Mouse (Mus musculus): ENCODE measurements around the gene Crip1.

The Crip1 gene

DNA sequence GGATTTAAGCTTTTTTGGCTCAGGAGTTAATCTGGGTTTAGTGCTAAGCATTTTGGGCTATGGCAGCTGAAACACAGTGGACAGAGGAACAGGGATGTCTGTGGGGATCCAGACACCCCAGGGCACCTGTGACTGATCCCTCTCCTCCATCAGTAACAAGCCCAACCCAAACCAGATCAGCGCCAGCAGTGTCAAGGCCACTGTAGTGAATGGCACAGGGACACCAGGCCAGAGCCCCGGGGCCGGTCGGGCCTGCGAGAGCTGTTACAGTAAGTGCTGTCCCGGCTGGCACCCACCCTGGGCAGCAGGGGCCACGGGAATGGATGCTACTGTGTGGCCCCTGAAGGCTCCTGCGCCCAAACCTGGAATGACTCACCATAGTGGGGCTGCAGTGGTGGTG lies 15.4 kb upstream of the Crip1 start:
- no peak for DNase-seq (ENCODE audit: extremely low read depth, low read depth)

DNA sequence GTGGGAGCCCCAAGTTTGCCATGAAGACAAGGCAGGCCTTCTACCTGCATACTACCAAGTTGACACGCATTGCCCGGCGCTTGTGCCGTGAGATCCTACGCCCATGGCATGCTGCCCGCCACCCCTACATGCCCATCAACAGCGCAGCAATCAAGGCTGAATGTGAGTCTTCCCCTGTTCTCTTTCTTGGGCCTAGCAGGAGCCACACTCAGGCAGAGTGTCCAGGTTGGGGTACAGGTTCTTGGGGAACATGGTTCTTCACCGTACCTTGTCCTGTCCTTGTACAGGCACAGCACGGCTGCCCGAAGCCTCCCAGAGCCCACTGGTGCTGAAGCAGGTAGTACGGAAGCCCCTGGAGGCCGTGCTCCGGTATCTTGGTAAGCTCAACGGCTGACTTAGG lies 14.5 kb upstream of the Crip1 start:
- DNase-seq (ENCODE audit: extremely low read depth, low read depth), result no peak

DNA sequence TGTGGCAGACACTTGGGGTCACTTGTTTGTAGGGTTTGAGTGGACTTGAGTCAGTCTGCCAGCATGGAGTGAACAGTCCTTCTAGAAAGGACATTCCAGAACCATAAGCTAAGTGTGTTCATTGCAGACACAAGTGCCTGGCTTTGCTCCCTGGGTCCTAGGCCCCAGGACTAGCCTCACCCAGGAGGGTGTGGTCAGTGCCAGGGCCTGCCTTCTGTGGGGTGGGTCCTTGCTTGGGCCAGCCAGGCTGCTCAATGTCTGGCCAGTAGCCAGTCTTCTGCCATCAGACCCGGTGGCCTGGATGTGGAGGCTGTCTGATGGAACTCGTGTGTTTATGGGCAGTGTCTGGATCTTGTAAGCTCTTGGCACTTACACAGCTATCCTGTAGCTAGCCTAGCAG lies 13.5 kb upstream of the Crip1 start:
- no peak for DNase-seq (ENCODE audit: extremely low read depth, low read depth)

DNA sequence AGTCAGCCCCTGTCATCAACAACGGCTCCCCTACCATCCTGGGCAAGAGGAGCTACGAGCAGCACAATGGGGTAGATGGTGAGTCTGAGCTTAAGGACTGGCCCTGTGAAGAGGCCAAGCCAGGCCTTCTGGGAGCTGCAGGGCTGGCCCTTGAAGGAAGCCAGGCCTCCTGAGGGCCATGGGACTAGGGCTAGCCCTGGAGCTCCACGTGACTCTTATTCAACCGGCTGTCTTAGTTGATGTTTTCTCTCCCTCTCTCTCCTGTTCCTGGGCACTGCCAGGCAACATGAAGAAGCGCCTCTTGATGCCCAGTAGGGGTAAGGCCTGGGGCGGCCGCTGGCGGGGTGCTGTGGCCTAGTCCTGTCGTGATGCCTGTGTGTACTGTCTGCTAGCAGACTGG lies 12.9 kb upstream of the Crip1 start:
- DNase-seq (ENCODE audit: extremely low read depth, low read depth), result no peak

DNA sequence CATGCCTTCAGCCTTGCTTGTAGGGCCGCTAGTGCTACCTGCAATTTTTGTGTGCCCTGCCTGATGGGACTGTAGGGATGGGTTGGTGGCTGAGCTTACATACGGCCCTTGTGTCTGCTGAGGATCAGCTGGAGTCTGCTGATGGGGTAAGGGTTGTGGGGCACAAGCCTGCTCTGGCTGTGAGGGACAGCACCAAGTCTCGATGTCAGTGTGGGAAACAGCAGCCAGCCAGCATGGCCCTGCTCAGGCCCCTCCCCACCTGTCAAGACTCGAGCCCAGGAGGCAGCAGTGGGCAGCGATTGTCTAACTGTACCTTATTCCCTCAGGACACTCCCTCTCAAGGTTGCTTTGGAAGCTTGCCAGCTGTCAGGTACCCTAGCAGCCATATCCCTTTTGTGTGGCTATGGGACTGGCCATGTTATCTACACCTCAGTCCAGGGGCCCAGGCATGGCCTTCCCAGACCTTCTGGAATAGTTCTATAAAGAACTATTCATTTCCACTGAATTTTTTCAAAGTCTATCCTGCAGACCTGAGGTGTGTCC lies 12.2 kb upstream of the Crip1 start:
- no peak for DNase-seq (ENCODE audit: extremely low read depth, low read depth)

DNA sequence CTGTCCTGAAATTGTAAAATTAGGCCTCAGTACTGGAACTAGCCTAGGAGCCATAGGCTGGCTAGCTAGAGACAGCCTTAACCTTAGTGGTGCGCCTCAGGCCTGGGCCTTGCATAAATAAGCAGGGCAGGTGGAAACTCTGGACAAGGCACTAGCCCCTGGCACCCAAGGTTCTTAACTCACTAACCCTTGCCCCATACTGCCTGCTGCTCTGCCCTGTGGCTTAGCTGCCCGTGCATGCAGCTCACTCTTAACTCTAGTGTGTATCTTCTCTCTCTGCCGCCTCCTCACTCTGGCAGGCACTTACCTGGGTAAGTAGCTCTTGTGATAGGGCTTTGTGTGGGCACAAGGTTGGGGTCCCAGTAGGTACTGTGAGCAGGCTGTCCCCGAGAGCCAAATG lies 11.6 kb upstream of the Crip1 start:
- DNase-seq (ENCODE audit: extremely low read depth, low read depth), result no peak

DNA sequence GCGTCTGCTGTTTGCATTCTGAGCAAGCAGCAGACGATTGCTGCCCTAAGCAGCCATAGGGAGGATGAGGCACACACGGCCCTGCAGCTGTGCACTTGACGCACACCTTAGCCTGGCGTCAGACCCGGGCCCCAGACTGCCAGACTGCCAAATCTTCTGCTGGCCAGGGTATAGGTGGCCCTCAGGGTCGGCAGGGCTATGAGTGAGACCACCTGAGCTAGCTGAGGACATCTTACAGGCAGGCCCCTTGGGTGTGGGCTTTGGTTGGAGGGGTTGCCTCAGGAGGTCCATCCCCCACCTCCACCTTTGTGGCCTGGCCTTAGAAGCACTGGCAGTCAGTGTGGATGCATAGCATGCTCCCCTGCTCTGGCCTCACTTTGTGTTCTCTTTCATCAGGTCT lies 10.7 kb upstream of the Crip1 start:
- DNase-seq (ENCODE audit: extremely low read depth, low read depth), result no peak

DNA sequence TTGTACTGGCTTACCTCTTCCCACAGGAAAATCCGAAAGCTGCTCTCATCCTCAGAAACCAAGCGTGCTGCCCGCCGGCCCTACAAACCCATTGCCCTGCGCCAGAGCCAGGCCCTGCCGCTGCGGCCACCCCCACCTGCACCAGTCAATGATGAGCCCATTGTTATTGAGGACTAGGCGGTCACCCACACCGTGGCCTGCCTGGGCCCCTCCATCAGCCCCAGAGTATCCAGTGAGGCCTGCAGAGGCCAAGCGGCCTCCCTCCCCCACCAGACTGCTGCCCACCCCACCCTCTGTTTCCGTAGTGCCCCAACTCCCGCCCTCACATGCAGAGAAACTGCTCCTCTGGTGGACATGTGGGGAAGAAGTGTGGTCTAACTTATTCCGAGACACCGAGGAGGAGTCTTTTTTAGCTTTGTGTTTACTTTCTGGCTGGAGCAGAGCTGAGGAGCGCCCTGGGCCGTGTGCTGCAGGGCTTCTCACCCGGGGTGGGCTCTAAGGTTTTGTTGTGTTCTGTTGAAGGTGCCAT lies 9.6 kb upstream of the Crip1 start:
- DNase-seq (ENCODE audit: extremely low read depth, low read depth), result no peak

DNA sequence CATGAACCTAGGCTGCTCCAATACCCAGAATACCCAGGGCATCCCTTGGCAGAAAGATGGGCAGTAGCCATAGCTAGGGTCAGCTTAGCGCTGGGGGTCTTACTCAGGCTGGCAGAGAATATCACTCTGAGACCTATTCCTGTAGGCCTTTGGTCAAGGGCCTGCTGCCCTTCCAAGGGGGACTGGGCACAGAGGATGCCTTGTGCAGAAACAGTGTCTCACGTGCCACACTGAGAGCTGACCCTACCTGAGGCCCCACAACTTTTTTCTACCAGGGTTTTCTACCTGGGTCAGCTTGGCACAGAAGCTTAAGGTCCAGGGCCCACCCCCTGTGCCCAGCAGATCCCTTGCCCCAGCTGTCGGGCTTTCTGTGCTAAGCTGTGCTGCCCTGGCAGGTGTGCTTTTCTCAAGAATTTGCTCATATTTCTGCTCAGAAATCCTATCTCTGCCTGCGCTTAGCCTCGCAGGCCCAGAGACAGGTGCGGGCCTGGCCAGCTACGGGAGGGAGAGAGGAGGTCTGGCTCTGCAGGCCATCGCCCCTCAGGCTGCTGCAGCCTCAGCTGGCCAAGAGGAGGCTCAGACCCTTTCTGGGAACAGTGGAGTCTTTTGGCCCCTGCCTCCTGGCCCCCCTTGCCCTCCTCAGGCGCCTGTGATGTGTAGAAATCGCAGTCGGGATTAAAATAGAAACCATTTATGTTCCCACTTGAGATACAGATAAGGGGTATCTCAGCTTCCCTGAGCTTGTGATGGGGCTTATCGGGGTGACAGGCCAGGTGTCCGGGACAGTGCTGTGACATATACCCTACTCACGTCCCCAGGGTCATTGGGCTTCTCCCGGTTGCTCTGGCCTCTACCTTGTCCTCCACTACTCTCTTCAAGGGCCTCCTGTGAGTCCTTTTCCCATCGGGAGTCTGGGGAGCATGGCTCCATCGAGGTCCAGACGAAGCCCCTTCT lies 8.6 kb upstream of the Crip1 start:
- no peak for DNase-seq (ENCODE audit: extremely low read depth, low read depth)

DNA sequence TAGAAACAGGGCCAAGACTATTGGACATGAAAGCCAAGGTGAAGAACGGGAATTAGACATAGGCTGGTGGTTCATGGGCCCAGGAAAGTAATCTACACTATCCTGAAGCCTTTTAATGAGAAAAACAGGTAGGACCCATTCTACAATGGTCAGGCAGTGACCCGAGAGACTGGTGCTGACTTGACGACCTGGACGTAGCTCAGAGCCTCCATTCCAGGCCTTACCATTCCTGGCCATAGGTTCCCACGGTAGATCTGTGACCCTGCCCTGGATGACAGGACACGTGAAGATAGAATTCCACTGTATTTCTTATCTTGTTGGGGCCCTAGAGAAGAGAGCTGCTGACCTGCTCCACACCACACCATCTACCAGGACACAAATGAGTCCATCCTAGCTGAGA lies 7.8 kb upstream of the Crip1 start:
- DNase-seq (ENCODE audit: extremely low read depth, low read depth), result no peak

DNA sequence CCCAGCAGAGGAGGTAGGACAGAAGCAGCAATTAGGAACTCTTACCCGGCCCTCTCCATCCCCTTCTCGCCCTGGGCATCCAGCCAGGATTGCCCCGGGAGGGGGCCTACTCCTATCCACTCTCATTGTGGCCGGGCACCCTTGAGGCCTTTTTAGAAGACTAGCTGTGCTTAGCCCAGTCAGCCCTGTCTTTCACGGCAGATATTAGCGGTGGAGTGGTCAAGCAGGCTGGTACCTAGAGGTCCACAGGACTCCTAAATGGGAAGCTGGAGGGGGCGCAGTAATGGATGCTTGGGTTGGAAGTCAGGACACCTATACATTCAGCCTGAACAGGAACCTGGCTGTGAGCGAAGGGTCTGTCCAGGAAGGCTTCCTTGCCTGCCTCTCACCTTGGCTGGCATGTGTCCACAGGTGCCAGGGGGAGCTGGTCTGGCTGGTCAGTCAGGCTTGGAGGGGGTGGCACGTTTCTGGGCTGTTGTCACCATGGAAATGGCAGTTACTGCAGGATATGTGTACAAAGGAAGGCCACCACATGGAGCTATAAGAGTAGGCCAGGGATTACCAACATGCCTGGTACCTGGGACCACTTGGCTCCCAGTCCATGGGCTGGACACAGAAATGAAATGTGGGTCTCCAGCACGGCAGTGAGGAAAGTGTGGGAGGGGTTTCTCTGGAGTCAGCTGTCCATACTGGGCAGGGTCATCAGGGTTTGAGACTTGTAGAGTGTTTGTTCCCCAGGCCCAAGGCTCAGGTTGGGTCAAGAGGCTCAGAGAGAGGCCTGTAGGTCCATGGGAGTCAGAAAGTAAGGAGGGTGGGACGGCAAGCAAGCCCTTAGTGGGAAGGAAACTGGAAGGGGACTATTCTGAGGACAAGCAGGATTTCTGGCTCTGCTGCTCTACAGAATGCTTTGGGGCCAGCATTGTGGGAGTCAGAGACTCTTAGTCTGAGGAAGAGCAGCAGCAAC lies 6.9 kb upstream of the Crip1 start:
- no peak for DNase-seq (ENCODE audit: extremely low read depth, low read depth)

DNA sequence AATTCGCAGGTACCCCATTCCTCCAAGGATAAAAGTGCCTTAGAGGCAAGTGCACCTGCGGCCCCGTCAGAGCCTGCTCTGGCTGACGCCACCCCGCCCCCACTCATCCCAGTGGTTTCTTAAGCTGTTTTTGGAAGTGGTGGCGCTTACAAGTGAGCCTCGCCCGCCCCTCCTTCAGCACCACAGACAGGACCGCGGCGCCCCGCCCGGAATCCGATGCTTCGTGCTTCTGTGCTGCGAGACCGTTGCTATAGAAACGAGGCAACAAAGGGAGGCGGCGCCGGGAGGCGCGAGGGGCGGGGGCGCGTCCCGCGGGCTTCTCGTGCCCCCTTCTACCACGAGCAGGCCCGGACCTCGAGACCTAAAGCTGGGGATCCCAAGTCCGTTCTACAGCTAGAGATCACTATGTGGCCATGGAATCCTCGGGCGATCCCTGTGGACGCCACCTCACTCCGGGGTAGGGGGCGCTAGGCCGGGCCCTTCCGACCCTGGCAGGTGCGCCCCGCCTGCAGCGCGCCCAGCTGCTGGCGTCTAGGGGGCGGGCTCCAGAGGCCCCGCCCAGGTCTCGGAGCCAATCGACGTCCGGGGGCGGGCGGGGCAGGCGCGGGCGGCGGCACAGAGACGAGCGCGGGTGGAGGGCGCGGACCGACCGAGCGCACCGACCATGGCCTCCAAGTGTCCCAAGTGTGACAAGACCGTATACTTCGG lies 6.1 kb upstream of the Crip1 start, which contains the start of gene Crip2:
Crip2 (plus strand) TSS at position 329 of the 708 bp plus-strand sequence.
- DNase-seq (ENCODE audit: extremely low read depth, low read depth), result peak; percentile 95

DNA sequence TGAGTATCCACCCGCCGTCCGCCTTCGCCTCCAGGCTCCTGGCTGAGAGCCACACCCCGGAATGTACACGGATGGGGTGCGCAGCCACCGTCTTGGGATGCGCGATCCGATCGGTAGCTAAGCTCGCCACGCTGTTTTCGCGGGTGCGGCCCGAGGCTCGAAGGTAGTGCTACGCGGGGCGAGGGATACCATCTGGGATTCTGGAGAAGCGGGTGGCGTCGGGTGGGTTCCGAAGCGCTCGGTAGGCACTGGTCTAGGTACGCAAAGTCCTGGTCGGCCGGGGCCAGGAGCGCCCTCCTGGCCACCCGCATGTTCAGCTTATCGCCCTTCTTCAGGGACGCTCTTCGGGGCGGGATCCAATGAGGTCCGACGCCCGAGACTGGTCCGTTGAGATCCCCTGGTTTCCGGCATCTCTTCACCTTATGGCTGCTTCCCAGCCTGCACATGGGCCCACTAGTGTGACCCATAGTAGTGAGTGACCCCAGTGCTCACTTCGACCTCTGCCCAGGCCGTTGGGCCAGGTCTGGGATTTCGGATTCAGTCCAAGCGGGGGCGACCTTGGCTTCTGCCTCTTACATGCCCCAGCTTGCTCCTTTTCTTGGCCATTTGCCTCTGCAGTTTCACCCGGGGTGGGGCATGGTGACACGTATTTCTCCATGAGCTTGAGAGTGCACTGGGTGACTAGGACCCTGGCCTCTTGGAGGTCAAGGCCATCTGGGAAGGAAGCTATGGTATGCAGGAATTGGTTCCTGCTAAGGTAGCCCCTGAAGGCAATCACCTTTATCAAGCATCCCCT lies 5.3 kb upstream of the Crip1 start:
- DNase-seq (ENCODE audit: extremely low read depth, low read depth), result peak; percentile 72

DNA sequence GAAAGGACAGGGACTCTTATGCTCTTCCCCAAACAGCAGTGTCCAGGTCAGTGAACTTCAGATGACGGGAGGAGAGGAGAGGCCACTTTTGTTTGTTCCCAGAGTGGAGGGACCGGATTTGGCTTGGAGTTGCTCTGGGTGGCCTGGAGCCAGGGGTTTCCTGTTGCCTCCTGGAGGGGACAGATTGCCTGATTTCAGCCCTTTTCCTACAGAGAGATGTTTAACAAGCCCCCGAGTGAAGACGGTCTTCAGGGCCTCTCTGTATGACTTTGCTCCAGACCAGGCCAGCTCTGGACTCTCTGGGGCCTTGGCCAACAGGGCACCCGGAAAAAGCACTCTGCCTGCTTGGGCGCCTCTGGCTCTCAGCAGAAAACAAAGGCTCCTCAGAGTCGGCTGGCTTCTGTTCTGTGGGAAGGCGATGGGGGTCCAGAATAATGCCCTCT lies 4.6 kb upstream of the Crip1 start:
- no peak for DNase-seq (ENCODE audit: extremely low read depth, low read depth)

DNA sequence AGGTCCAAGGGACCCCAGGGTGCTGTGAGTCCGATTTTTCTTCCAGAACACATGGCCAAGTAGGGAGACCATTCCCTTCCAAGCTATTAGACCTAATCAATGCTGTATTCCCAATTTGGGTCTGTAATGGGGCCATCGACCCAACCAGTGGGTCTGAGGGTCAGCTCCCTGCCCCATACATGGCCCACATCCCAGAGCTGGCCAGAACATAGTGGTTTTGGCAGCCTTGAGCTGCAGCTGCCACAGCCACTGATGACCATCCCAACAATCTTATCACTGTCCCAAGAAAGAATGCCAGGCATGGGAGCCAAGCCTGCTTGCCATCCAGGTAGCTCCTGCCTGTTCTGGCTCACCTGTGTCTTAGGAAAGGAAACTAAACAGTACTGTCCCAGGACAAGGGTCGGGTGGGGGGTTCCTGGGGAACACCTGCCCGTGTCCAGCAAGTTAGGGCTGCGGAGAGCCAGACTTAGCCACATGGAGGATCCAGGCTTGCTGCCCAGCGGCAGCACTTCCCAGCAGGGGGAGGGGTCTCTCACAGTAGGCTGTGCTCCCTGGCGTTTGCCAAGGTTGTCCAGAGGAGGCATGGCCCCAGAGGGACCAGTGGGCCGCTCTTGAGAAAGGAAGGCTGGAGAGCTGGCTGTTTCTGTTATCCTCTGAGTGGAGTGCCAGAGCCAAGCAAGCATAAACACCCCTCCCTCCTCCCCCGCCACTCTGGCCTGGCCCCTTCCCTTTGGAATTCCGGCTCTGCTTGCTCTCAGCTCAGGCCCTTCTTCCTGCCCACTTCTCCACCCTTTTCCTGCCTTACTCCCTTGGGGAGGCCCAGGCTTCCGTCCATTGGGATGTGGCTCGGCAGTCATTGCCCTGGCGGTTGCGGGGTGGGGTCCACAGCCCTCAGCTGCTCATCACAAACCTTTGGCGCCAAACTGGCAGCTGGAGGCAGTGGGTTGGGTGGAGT lies 3.8 kb upstream of the Crip1 start:
- DNase-seq (ENCODE audit: extremely low read depth, low read depth), result no peak

DNA sequence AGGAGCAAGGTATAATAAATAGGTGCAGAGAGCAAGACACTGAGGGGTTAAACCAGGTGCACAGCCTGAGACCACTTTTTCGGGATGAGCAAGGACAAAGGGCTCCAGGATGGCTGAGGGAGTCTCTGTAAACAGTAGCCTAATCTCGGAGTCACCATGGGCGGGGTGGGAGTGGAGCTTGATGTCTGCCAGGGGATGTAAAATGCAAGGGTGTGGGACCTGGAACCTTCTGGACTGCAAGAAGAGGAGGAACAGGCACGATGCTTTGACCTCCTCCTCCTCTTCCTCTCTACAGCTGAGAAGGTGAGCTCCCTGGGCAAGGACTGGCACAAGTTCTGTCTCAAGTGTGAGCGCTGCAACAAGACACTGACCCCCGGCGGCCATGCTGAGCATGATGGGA lies 3.0 kb upstream of the Crip1 start:
- no peak for DNase-seq (ENCODE audit: extremely low read depth, low read depth)

DNA sequence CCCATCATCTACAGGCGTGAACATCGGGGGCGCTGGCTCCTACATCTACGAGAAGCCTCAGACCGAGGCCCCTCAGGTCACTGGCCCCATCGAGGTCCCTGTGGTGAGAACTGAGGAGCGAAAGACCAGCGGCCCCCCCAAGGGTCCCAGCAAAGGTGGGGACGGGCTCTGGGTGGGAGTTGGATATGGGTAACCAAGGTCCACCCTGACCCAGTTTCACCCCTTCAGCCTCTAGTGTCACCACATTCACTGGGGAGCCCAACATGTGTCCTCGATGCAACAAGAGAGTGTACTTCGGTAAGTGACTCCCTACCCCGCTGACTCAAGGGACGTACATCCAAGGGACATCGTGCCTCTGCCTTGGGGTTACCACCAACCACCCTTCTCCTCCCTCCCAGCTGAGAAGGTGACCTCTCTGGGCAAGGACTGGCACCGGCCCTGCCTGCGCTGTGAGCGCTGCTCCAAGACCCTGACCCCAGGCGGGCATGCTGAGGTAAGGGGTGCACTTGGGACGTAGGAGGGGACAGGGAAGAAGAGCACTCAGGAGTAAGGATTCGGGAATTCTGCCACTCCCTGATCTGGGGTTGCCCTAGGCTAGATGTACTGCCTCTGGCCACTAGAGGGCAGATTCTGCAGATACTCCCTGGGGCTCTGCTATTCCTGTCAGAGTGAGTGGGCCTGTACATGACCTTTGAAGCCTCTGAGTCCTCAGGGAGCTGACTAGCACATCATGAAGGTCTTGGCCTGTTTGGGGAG lies 1.9 kb upstream of the Crip1 start:
- no peak for DNase-seq (ENCODE audit: extremely low read depth, low read depth)

DNA sequence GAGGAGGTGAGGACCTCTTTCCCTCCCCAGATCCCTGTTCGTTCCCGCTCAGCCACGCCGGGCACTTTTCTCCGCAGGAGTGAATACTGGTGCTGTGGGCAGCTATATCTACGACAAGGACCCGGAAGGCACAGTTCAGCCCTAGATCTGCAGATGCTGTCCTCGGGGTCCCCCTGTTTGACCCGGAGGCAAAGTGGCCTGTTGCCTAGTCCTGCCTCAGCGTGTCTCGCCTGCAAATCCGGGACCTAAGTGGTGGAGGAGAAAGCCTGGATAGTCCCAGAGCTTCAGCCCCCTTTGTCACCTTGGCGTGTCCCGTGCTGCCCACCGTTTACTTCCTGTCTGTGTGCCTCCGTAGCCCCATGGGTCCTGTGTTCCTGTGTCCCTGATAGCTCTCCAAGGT lies 1.2 kb upstream of the Crip1 start:
- no peak for DNase-seq (ENCODE audit: extremely low read depth, low read depth)

All from MEL-GATA-1-ER (cell line).